Mouse (Mus musculus) MEL (cell line): ENCODE results near the gene Gm45208. TPM values are rescaled to one million over a fixed set of nuclear protein-coding genes. Genes with fewer than 3 reads are reported as not detected.

ENCODE experiments used
- DNase-seq: peaks from one replicate; pipeline ENCODE4 v3.0.0; 2011; ENCODE audit warnings: low read depth, low spot score
- H3K27ac ChIP-seq: 2 replicates; pipeline ENCODE4 v1.5.1; 2012; ENCODE audit warnings: low read depth, mild to moderate bottlenecking, control low read depth, low read length, moderate library complexity; ENCODE audit not compliant: control insufficient read depth
- H3K27me3 ChIP-seq, 2 experiments: fragments of 150-350 bp in 1 of 2; sonication (generic) in 1 of 2; 2 replicates each; pipeline ENCODE4 v1.6.1; 2012; ENCODE audit warnings: low read length in 2 of 2, mild to moderate bottlenecking in 2 of 2, improper control_type of control experiment in 1 of 2, moderate library complexity in 1 of 2; ENCODE audit not compliant: insufficient read depth in 2 of 2, control insufficient read depth in 1 of 2
- H3K36me3 ChIP-seq, 2 experiments: 2 replicates each; pipeline ENCODE4 v1.6.1; 2012 to 2014; ENCODE audit warnings: low read length in 2 of 2, improper control_type of control experiment in 1 of 2, inconsistent platforms in 1 of 2, mild to moderate bottlenecking in 1 of 2; ENCODE audit not compliant: insufficient read depth in 2 of 2, control insufficient read depth in 1 of 2
- H3K4me1 ChIP-seq, 2 experiments: fragments of 150-350 bp in 1 of 2; sonication (generic) in 1 of 2; 2 replicates each; pipeline ENCODE4 v1.6.1; 2012; ENCODE audit warnings: low read length in 2 of 2, improper control_type of control experiment in 1 of 2, mild to moderate bottlenecking in 1 of 2; ENCODE audit not compliant: insufficient read depth in 2 of 2, control insufficient read depth in 1 of 2
- H3K4me3 ChIP-seq, 2 experiments: fragments of 150-350 bp in 1 of 2; sonication (generic) in 1 of 2; 2 replicates each; pipeline ENCODE4 v1.5.1; 2012; ENCODE audit warnings: low read depth in 2 of 2, low read length in 2 of 2, mild to moderate bottlenecking in 2 of 2, moderate library complexity in 2 of 2, control low read depth in 1 of 2, improper control_type of control experiment in 1 of 2; ENCODE audit not compliant: control insufficient read depth in 1 of 2, insufficient read depth in 1 of 2
- H3K79me2 ChIP-seq: 2 replicates; pipeline ENCODE4 v1.6.1; 2012; ENCODE audit warnings: mild to moderate bottlenecking, low read length, moderate library complexity; ENCODE audit not compliant: control insufficient read depth, poor library complexity, insufficient read depth
- H3K9ac ChIP-seq: 2 replicates; pipeline ENCODE4 v1.6.1; 2012; ENCODE audit warnings: low read depth, mild to moderate bottlenecking, control low read depth, low read length, moderate library complexity; ENCODE audit not compliant: control insufficient read depth, poor library complexity, severe bottlenecking
- H3K9me3 ChIP-seq: fragments of 150-350 bp; sonication (generic); replicated peaks from 2 replicates; pipeline ENCODE4 v1.6.1; 2012; ENCODE audit warnings: mild to moderate bottlenecking, low read length, improper control_type of control experiment, moderate library complexity; ENCODE audit not compliant: insufficient read depth
- BHLHE40 ChIP-seq: IDR thresholded peaks from 2 replicates; pipeline ENCODE4 v1.6.1; 2012; ENCODE audit warnings: low read depth, mild to moderate bottlenecking, inconsistent platforms, low read length, improper control_type of control experiment, borderline replicate concordance
- CHD1 ChIP-seq: IDR thresholded peaks from 2 replicates; pipeline ENCODE4 v1.6.1; 2012; ENCODE audit warnings: low read depth, mild to moderate bottlenecking, inconsistent platforms, low read length, improper control_type of control experiment
- CHD2 ChIP-seq: IDR thresholded peaks from 2 replicates; pipeline ENCODE4 v1.6.1; 2011; ENCODE audit warnings: low read length, improper control_type of control experiment
- CTCF ChIP-seq, 3 experiments: IDR thresholded peaks in 2 of 3; conservative IDR thresholded peaks in 1 of 3; 2 replicates each; pipeline ENCODE4 v1.5.1; 2011 to 2012; ENCODE audit warnings: low read length in 3 of 3, low read depth in 2 of 3, mild to moderate bottlenecking in 2 of 3, improper control_type of control experiment in 1 of 3, inconsistent platforms in 1 of 3, mixed read lengths in 1 of 3, moderate library complexity in 1 of 3; ENCODE audit not compliant: control insufficient read depth in 1 of 3, insufficient read depth in 1 of 3, poor library complexity in 1 of 3, severe bottlenecking in 1 of 3
- E2F4 ChIP-seq: IDR thresholded peaks from 2 replicates; pipeline ENCODE4 v1.6.1; 2011; ENCODE audit warnings: low read depth, low read length, improper control_type of control experiment, borderline replicate concordance
- ELF1 ChIP-seq: IDR thresholded peaks from 2 replicates; pipeline ENCODE4 v1.6.1; 2014; ENCODE audit warnings: low read depth, mild to moderate bottlenecking, inconsistent platforms, low read length, improper control_type of control experiment, moderate library complexity
- EP300 ChIP-seq, 2 experiments: IDR thresholded peaks; 2 replicates each; pipeline ENCODE4 v1.6.1; 2011; ENCODE audit warnings: improper control_type of control experiment in 2 of 2, low read length in 2 of 2, low read depth in 1 of 2, mild to moderate bottlenecking in 1 of 2
- ETS1 ChIP-seq: IDR thresholded peaks from 2 replicates; pipeline ENCODE4 v1.6.1; 2012; ENCODE audit warnings: low read depth, mild to moderate bottlenecking, inconsistent platforms, low read length, improper control_type of control experiment, moderate library complexity
- GATA1 ChIP-seq: IDR thresholded peaks from 2 replicates; pipeline ENCODE4 v1.6.1; 2011; ENCODE audit warnings: low read depth, low read length, improper control_type of control experiment
- JUND ChIP-seq: IDR thresholded peaks from 2 replicates; pipeline ENCODE4 v1.6.1; 2011; ENCODE audit warnings: low read depth, mild to moderate bottlenecking, improper control_type of control experiment, low read length
- KAT2A ChIP-seq: conservative IDR thresholded peaks from 2 replicates; pipeline ENCODE4 v1.6.1; 2012; ENCODE audit warnings: low read depth, low read length, improper control_type of control experiment, inconsistent platforms
- MAZ ChIP-seq: IDR thresholded peaks from 2 replicates; pipeline ENCODE4 v1.6.1; 2012; ENCODE audit warnings: low read depth, mild to moderate bottlenecking, inconsistent platforms, low read length, improper control_type of control experiment
- MEF2A ChIP-seq: IDR thresholded peaks from 2 replicates; pipeline ENCODE4 v1.6.1; 2014; ENCODE audit warnings: low read depth, mild to moderate bottlenecking, inconsistent platforms, low read length, improper control_type of control experiment; ENCODE audit not compliant: poor library complexity, insufficient replicate concordance, severe bottlenecking; ENCODE audit errors: extremely low read depth
- MYB ChIP-seq: IDR thresholded peaks from 2 replicates; pipeline ENCODE4 v1.6.1; 2011; ENCODE audit warnings: mild to moderate bottlenecking, low read depth, low read length, improper control_type of control experiment
- MYC ChIP-seq: IDR thresholded peaks from 2 replicates; pipeline ENCODE4 v1.6.1; 2011; ENCODE audit warnings: low read depth, mild to moderate bottlenecking, low read length, improper control_type of control experiment, moderate library complexity
- NRF1 ChIP-seq: IDR thresholded peaks from 2 replicates; pipeline ENCODE4 v1.6.1; 2014; ENCODE audit warnings: low read depth, mild to moderate bottlenecking, inconsistent platforms, low read length, improper control_type of control experiment, moderate library complexity; ENCODE audit not compliant: poor library complexity, insufficient read depth, severe bottlenecking
- POLR2AphosphoS2 ChIP-seq: IDR thresholded peaks from 2 replicates; pipeline ENCODE4 v1.6.1; 2011; ENCODE audit warnings: low read length, improper control_type of control experiment
- POLR2AphosphoS5 ChIP-seq: IDR thresholded peaks from 2 replicates; pipeline ENCODE4 v1.6.1; 2012; ENCODE audit warnings: low read depth, borderline replicate concordance, mild to moderate bottlenecking, inconsistent platforms, low read length, moderate library complexity, mixed read lengths
- RAD21 ChIP-seq: IDR thresholded peaks from 2 replicates; pipeline ENCODE4 v1.6.1; 2011; ENCODE audit warnings: mild to moderate bottlenecking, low read depth, low read length, improper control_type of control experiment
- SIN3A ChIP-seq: IDR thresholded peaks from 2 replicates; pipeline ENCODE4 v1.6.1; 2012; ENCODE audit warnings: low read length, improper control_type of control experiment, inconsistent platforms
- SMC3 ChIP-seq: IDR thresholded peaks from 2 replicates; pipeline ENCODE4 v1.6.1; 2011; ENCODE audit warnings: low read depth, low read length, improper control_type of control experiment
- TAL1 ChIP-seq: IDR thresholded peaks from 2 replicates; pipeline ENCODE4 v1.6.1; 2012; ENCODE audit warnings: mild to moderate bottlenecking, inconsistent platforms, low read length, moderate library complexity, mixed read lengths
- TBP ChIP-seq: IDR thresholded peaks from 2 replicates; pipeline ENCODE4 v1.8.0; 2011; ENCODE audit warnings: low read depth, low read length, improper control_type of control experiment
- TCF12 ChIP-seq: IDR thresholded peaks from 2 replicates; pipeline ENCODE4 v1.6.1; 2014; ENCODE audit warnings: low read depth, mild to moderate bottlenecking, inconsistent platforms, low read length, improper control_type of control experiment, moderate library complexity
- USF1 ChIP-seq: IDR thresholded peaks from 2 replicates; pipeline ENCODE4 v1.6.1; 2014; ENCODE audit warnings: low read depth, mild to moderate bottlenecking, inconsistent platforms, low read length, improper control_type of control experiment, moderate library complexity
- USF2 ChIP-seq, 2 experiments: IDR thresholded peaks; 2 replicates each; pipeline ENCODE4 v1.6.1; 2011 to 2012; ENCODE audit warnings: improper control_type of control experiment in 2 of 2, low read length in 2 of 2, borderline replicate concordance in 1 of 2, inconsistent platforms in 1 of 2, low read depth in 1 of 2, mild to moderate bottlenecking in 1 of 2; ENCODE audit not compliant: insufficient read depth in 1 of 2
- ZC3H11A ChIP-seq: IDR thresholded peaks from 2 replicates; pipeline ENCODE4 v1.6.1; 2012; ENCODE audit warnings: low read depth, mild to moderate bottlenecking, inconsistent platforms, low read length, improper control_type of control experiment
- ZKSCAN1 ChIP-seq: IDR thresholded peaks from 2 replicates; pipeline ENCODE4 v1.6.1; 2012; ENCODE audit warnings: low read depth, mild to moderate bottlenecking, inconsistent platforms, low read length, improper control_type of control experiment, moderate library complexity
- ZMIZ1 ChIP-seq: IDR thresholded peaks from 2 replicates; pipeline ENCODE4 v1.6.1; 2012; ENCODE audit warnings: low read depth, mild to moderate bottlenecking, inconsistent platforms, low read length, improper control_type of control experiment, moderate library complexity
- ZNF384 ChIP-seq: IDR thresholded peaks from 2 replicates; pipeline ENCODE4 v1.6.1; 2012; ENCODE audit warnings: low read depth, mild to moderate bottlenecking, inconsistent platforms, low read length, improper control_type of control experiment
- polyA plus RNA-seq, 2 experiments: library from polyadenylated mRNA; stranded (reverse) in 1 of 2; unstranded in 1 of 2; fragments of >175 nt in 1 of 2; fragments of >200 nt in 1 of 2; gene quantifications; 2 replicates each; pipeline versions ENCODE4 v1.2.1 to v1.2.4; 2012; ENCODE audit warnings: low replicate concordance in 2 of 2, low read depth in 1 of 2; ENCODE audit not compliant: insufficient read length in 2 of 2, insufficient read depth in 1 of 2, missing spikeins in 1 of 2
- total RNA-seq: library from RNA; depleted of rRNA; stranded (reverse); fragments of 300-350 nt; gene quantifications from 2 replicates; pipeline ENCODE4 v1.2.3, GENCODE M21; 2012

Gm45208 gene
- total and polyA plus RNA-seq, 3 experiments, result 11.0 TPM; not detected in 2

DNA sequence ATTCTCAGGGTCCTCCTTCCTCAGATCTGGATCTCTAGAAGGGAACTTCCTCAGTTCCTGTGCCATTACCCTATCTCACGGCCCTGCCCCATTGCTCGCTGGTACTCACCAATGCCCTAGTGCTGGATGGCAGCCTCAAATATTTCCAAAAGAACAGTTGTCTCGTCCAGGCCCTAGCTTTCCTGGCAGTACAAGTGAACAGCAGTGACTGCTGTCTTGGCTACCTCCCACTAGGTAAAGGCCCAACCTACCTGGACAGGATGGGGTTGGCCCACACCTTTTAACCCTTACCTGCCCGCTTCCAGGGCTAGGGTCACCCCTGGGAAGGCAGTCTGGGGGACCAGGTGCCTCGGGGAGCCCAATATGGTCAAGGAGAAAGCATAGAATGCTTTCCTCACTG is 19.1 kb downstream of the Gm45208 start:
- H3K4me1 ChIP-seq, result peaks cover 15 to 25% of the 10 kb centered on the region in 2 experiments
- H3K27ac ChIP-seq, result peak overlapping the region; percentile 41
- peak; percentile 54 for DNase-seq
- no peaks in the 10 kb centered on the region for H3K79me2 ChIP-seq
- H3K4me3 ChIP-seq, result peak overlapping the region; percentile 32 to 48
- peak overlapping the region; percentile 31 for H3K9ac ChIP-seq
- H3K9me3 ChIP-seq, result no peaks in the 10 kb centered on the region
- H3K27me3 ChIP-seq, result no peaks in the 10 kb centered on the region
- TF ChIP-seq ELF1 (0 out of 2 replicates have a peak, but pooled peaks have one; percentile 27), TBP (0 out of 2 replicates have a peak, but pooled peaks have one; percentile 31), EP300 (IDR thresholded peaks at IDR 0.05; ENCODE audit: low read depth in 1 of 2, low read length in 2 of 2) (peak in 1 of 2 experiments; percentile 30; a peak in 2 of 4 replicates), SIN3A (0 out of 2 replicates have a peak, but pooled peaks have one; percentile 33), ZMIZ1 (no peak), MAZ (no peak)
- H3K36me3 ChIP-seq, result peaks cover 0 to 7% of the 10 kb centered on the region in 2 experiments; a peak in 2 of 4 replicates

DNA sequence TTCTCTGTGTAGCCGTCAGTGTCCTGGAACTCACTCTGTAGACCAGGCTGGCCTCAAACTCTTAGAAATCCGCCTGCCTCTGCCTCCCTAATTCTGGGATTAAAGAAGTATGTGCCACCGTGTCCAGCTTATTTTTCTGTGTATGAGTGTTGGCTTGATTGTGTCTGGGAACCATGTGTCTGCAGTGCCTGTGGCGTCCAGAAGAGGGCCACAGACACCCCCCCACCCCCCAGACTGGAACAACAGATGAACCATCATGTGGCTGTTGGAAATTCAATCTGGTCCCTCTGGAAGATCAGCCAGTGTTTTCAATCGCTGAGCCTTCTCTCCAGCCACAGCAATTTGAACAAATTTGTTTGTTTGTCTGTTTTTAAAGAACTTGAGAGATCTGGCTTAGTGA is 21.4 kb downstream of the Gm45208 start:
- Histone ChIP-seq H3K27ac (no peak overlapping the region), H3K9me3 (no peaks in the 10 kb centered on the region), H3K9ac (no peak overlapping the region), H3K4me1 (peaks cover 15 to 25% of the 10 kb centered on the region in 2 experiments), H3K79me2 (no peaks in the 10 kb centered on the region), H3K4me3 (no peak overlapping the region), H3K36me3 (peaks cover 0 to 7% of the 10 kb centered on the region in 2 experiments; a peak in 2 of 4 replicates), H3K27me3 (no peaks in the 10 kb centered on the region)
- DNase-seq, result peak; percentile 60
- TF ChIP-seq ELF1, result no peak
- TF ChIP-seq MAZ, result 0 out of 2 replicates have a peak, but pooled peaks have one; percentile 26
- TF ChIP-seq GATA1, result no peak
- no peak for TF ChIP-seq TBP
- TF ChIP-seq NRF1, result no peak
- no peak for TF ChIP-seq USF1
- no peak for TF ChIP-seq CHD1
- TF ChIP-seq TAL1, result no peak
- TF ChIP-seq TCF12, result no peak
- TF ChIP-seq SMC3, result peak; percentile 54
- TF ChIP-seq RAD21, result peak; percentile 21
- no peak for TF ChIP-seq ZMIZ1
- no peak for TF ChIP-seq ZKSCAN1
- TF ChIP-seq EP300 (IDR thresholded peaks at IDR 0.05; ENCODE audit: low read depth in 1 of 2, low read length in 2 of 2), result no peak
- no peak for TF ChIP-seq E2F4
- no peak for TF ChIP-seq KAT2A
- TF ChIP-seq MYC, result no peak
- TF ChIP-seq CTCF (IDR thresholded peaks at IDR 0.05 in 2 of 3, conservative IDR thresholded peaks at IDR 0.05 in 1 of 3; ENCODE audit: control insufficient read depth in 1 of 3, insufficient read depth in 1 of 3, low read depth in 2 of 3, low read length in 3 of 3, poor library complexity in 1 of 3, severe bottlenecking in 1 of 3), result peak; percentile 64 to 71 (median 68)
- TF ChIP-seq BHLHE40, result no peak
- TF ChIP-seq MYB, result no peak
- no peak for TF ChIP-seq POLR2AphosphoS2
- no peak for TF ChIP-seq USF2 (IDR thresholded peaks at IDR 0.05; ENCODE audit: borderline replicate concordance in 1 of 2, insufficient read depth in 1 of 2, low read depth in 1 of 2, low read length in 2 of 2)
- no peak for TF ChIP-seq SIN3A
- TF ChIP-seq ETS1, result no peak
- no peak for TF ChIP-seq POLR2AphosphoS5
- no peak for TF ChIP-seq MEF2A
- no peak for TF ChIP-seq CHD2
- no peak for TF ChIP-seq ZNF384
- TF ChIP-seq JUND, result no peak
- TF ChIP-seq ZC3H11A, result no peak
